Mouse (Mus musculus): ENCODE results near the gene Golm1.
"Not testable (repeated sequence)": the region's sequence is repeated elsewhere in the genome, so short reads cannot be mapped to it uniquely, and the experiment has no call there.

Golm1 gene

DNA sequence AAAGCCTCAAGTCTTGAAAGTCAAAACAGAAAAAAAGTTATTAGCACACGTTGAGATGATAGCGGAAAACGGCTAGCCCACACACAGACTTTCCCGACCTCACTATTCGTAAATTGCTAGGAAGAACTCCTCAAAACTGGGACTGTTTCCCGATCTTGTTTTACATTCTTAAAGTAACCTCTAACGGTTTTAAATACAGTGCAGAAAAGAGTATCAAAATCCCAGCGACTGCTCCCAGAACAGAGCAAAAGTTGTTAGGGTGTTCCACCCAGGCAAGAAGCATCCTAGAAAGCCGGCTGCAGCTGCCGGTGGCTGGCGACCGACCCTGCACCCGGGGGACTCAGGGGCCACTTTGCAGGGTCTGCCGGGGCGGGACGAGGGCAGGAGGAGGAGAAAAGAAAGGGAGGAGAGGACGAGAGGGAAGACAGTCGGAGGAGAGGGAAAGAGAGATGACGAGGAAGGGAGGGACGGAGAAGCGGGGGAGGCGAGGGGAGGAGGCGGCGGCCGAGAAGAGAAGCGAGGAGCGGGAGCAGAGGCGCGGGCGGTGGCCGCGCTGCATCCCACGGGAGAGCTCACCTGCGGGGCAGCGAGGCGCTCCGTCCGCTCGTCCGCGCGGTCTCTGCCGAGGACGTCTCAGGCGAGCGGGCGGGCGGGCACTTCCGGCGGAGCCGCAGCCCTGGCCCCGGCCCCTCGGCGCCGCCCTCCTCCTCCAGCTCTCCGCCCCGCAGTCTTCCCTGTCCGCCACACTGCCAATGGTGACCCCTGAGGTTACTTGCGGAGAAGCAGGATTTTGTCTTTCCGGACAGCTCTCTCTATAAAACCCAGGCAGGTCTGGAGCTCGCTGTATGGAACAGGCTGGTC, at the start of gene Golm1:
Gene Golm1 (minus strand): TSS at position 661 of the 861 bp plus-strand sequence.
- DNase-seq (ENCODE audit: low spot score): no peak

DNA sequence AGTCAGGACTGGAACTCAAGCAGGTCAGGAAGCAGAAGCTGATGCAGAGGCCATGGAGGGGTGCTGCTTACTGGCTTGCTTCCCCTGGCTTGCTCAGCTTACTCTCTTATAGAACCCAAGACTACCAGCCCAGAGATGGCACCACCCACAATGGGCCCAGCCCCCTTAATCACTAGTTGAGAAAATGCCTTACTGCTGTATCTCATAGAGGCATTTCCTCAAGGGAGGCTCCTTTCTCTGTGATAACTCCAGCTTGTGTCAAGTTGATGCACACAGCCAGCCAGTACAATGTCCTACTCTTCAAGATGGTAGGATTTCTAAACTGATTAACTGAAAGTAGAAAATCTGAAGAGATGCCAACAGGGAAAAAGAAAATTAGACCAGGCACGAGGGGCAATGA, 46.5 kb upstream of the Golm1 start:
- not testable (repeated sequence) for DNase-seq (ENCODE audit: low spot score)

DNA sequence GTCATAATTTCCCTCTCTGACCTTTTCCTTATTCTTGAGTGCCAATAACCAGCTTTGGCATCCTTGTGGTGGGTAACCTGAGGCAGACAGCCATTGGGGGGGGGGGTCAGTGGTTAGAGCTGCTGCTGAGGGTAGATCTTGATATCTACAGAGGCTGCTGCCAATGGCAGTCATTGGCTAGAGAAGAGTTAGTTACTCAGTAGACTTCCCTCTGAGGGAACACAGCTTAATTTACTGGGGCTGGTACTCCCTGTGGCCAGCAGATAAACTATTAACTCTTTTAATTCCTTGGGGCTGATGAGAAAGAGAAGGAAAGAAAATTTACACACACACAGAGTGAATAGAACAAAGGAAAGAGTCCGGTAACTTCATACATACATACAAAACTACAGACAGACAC, 43.9 kb upstream of the Golm1 start:
- no peak for DNase-seq (ENCODE audit: low spot score)

DNA sequence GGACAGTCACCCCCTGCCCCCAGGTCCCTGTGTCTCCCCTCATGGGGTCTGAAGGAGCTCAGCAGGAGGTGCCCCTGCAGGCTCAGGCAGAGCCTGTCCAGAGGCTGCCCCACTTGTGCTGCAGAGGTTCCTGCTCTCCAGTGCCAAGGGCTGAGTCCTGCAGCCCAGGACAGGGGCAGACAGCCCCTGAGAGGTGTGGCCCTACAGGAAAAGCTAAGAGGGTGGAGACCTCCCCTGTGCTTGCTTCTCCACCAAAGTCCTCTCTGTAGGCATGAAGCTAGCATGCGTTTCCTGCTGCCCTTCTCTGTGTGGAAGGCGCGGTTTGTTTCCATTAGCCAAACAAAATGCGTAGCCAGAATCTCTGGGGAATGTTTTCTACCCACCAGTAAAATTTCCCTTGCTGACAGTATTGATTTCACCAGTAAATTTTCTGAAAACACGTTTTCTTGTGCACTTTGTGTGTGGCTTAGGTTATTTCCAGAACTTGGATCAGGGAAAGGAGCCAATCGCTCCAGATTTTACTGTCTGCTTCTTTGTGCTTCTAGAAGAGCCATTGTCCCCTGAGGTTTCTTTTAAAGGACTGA, 43.3 kb upstream of the Golm1 start:
- not testable (repeated sequence) for DNase-seq (ENCODE audit: low spot score)

DNA sequence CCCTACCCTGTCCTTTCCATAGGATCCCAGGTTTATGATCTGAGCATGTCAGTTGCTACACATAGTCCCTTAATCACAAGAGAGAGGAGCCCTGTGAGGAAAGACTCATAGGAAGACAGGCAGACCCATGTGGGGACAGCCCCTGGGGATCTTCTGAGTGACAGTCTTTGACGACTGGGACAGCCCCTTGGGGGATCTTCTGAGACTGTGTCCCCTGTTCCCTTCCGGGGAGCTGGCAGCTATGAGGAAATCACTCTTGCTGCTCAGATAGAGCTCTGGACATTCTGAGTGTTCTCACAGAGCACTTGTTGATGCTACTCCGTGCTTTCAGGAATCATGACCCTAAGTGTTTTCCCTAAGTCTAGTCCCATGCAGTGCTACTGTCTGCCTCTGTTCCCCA, 38.1 kb upstream of the Golm1 start:
- no peak for DNase-seq (ENCODE audit: low spot score)

DNA sequence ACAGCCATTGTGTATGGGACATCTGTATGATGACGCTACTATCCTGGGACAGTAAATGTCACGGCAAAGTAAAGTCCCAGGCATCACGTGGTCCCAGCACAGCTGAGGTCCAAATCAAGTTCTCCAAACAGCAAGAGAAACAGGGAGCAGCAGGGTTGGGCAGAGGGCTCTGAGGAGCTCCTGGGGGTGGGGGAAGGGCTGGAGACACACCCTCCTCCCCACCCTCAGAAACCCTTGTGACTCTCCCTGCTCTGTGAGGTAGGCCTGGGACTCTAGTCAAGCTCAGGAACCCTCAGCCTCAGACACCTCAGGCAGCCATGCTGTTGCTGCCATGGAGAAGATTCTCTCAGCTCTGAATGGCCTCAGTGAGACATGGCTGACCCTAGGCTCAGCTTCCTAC, 36.4 kb upstream of the Golm1 start, which contains the start of gene Spata31d1b:
Gene Spata31d1b (plus strand): TSS at position 301 of the 400 bp plus-strand sequence.
- not testable (repeated sequence) for DNase-seq (ENCODE audit: low spot score)

DNA sequence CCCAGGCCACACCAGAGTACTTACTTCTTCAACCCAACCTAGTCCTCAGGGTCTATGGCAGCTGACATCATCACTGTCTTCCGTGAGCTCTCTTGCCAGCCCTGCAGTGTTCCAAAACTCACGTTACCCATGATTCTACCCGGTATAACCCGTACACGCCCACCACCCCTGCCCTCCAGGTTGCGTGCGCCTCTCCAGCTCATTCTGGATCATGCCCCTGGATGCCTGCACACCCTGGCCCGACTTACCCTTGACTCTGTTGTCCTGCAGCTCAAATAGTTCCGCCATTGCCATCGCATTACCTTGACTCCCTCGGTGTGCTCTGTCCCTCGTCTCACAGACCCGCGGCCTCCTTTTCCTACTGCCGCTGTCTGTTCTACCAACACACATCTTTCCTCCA, 34.6 kb upstream of the Golm1 start, which contains the start of gene Spata31d1a:
Gene Spata31d1a (minus strand): TSS at position 101 of the 400 bp plus-strand sequence.
- no peak for DNase-seq (ENCODE audit: low spot score)

DNA sequence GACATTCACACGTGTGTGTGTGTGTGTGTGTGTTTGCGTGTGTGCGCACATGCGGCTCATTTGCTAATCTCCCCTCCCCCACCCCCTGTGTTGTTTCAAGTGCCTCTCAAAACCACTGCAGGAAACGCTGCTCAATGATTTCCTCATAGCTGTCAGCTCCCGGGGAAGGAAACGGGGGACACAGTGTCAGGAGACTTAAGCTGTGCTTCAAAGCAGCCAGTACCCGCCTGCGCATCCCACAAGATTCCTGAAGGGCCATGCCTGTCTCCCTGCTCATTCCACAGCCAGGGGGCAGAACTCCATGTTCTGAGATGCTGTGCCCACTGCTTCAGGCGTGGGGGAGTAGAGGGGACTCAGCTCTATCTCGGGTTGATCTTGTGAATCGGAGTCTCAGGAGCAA, 29.0 kb upstream of the Golm1 start:
- DNase-seq (ENCODE audit: low spot score): no peak

DNA sequence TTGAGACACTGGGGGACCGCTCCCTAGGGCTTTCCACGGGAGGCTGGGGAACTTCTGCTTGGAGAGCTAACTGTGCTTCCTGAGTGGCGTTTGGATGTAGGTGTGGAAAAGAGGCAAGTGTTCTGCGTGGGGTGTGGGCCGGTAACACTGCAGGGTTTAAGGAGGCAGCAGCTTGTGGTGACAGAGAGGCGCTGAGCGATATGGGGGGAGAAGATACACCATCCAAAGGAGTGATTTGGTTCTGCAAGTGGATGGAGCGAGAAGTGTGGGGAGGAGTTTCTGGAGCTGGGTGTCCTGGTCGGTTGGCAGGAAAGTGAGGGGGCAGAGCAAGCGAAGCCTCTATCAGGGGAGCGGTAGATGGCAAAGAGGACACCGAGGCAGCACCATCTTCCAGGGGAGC, 27.9 kb upstream of the Golm1 start:
- no peak for DNase-seq (ENCODE audit: low spot score)

DNA sequence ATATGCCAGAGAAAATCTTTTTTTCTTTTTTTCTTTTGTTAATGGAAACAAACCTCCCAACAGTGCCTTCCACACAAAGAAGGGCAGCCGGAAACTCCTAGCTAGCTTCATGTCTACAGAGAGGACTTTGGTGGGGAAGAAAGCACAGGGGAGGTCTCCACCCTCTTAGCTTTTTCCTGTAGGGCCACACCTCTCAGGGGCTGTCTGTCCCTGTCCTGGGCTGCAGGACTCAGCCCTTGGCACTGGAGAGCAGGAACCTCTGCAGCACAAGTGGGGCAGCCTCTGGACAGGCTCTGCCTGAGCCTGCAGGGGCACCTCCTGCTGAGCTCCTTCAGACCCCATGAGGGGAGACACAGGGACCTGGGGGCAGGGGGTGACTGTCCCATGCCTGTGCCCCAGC, 24.5 kb upstream of the Golm1 start:
- DNase-seq (ENCODE audit: low spot score): not testable (repeated sequence)

DNA sequence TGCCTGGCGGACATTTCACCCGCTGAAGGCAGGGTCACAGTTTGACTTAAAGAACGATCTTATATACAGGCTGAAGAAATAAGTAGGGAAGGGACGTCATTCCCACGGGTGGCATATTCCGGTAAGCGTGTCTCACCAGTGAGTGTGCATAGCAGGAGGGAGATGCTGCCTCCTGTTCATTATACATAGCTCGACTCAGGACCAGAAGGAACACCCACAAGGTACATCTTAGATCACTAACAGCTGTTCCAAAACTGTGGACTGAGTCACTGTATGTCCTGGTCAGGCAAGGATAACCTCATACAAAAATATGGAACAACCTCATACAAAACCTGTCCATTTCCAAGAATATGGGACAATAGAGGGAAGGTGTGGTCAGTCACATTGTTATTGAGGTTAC, 23.5 kb upstream of the Golm1 start:
- no peak for DNase-seq (ENCODE audit: low spot score)

DNA sequence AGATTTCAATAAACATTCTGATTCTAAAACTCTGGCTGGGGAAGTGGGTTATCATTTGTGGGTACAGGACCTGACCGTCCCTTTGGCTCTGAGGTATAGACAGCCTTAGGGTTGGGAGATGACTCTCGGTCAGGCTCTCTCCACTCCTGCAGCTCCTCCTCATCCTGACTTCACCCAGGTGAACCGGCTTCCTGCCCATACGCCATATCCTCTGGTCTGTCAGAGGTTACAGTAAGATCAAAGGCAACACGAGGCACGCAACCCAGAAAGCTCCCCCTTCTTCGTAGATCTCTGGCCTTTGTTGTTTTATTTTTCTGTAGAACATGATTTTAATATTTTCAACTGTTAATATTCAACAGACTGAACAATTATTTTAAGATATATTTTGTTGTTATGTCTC, 20.2 kb upstream of the Golm1 start:
- DNase-seq (ENCODE audit: low spot score): no peak

DNA sequence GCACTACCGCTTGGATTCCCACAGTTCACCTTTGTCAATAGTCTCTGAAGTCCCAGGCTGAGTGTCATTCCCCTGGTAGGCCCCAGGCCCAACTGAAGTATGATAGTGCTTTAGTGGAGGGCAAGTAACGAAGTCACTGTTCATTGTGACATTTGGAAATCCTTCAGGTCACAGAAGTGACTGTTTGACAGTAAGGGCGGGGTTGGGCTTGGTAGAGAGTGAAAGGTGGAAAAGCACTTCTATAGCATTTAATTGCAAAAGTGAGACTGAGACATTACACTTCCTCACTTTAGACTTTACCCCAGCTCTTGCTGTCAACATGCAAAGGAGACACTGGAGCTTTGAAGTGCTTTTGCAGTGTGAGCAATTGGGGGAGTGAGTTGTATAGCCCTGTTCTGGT, 18.4 kb upstream of the Golm1 start, which contains the start of gene 4921517D22Rik:
Gene 4921517D22Rik (minus strand): TSS at position 101 of the 400 bp plus-strand sequence.
- DNase-seq (ENCODE audit: low spot score): no peak

DNA sequence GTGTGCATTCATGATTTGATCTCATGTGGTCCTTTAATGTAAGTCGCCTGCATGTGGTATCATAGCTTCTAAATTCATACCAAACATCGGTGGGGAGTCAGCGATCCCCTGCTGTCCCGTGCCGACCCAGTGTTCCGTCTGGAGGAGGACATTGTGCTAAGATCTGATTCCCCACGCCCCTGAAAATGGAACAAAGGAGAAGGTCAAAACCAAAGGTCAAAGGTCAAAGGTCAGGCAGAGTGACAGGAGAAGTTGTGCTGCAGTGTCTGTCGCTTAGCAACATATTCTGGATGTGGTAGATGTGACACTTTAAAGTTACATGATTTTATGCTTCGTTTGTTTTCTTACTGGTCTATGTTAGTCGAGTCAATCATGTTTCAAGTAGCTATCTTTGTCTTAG, 15.9 kb upstream of the Golm1 start:
- no peak for DNase-seq (ENCODE audit: low spot score)

DNA sequence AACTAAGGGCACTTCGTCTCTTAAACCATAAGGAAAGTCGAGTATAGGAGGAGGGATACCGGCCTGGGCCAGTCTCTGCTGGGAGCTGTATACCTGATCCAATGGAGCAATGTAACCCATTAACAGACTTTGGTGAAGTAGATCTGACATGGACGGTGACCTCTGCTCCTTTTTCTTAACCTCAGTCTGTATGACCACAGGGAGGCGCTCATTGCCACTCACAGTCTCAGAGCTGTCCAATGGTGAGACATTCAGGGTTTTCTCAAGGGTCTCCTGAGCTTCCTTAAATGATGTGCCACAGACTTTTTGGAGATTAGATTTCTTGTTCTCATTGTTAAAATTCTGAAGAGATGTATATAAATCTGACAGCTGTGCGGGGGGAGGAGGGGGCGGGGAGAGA, 15.0 kb upstream of the Golm1 start:
- no peak for DNase-seq (ENCODE audit: low spot score)

DNA sequence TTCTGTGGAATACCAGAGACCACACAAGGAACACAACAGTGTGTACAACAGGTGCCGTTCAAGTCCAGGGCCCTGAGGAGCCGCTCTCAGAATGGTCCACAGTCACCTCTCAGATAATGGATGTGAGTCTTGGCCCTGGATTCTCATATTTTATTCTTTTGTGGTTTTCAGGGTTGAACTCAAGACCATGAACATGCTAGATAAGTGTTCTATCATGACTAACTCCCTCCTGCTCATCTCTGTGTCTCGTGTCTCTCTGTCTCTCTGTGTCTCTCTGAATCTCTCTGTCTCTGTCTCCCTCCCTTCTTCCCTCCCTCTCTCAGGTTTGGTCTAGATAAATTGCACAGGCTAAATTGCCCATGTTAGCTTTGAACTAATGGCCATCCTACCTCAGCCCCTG, 14.2 kb upstream of the Golm1 start:
- DNase-seq (ENCODE audit: low spot score): no peak

DNA sequence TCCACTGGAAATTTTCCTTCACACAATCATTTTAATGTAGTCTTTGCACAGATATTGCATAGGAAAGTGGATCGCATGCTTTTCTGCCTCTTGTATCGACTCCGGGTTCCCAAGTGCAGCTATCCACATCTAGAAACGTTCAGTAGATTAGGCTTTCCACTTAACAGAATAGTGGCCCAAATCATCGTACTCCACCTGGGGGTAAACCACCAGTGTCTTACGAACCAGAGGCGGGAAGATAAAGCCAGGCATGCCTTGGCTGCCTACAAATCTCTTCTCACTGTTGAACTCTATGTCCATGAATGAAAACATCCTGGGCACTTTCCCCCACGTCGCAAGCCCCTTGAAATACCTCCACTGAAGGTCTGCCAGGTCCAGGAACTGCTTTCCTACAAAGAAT, 13.7 kb upstream of the Golm1 start:
- DNase-seq (ENCODE audit: low spot score): no peak

DNA sequence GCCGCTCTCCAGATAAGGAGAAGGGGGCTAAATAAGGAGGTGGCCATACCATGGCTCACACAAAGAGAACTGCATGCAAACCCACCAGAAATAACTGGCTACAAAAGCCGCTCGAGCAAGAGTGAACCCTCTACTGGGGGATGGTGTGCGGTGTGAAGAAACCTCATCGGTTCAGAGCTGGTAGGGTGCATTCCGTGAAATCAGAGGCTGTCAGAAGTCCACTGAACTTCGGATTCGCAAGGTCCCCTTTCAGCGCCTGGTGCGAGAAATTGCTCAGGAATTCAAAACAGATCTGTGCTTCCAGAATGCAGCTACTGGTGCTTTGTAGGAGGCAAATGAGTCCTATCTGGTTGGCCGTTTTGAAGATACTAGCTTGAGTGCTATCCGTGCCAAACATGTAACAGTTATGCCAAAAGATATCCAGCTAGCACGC, 12.7 kb upstream of the Golm1 start:
- DNase-seq (ENCODE audit: low spot score): no peak

DNA sequence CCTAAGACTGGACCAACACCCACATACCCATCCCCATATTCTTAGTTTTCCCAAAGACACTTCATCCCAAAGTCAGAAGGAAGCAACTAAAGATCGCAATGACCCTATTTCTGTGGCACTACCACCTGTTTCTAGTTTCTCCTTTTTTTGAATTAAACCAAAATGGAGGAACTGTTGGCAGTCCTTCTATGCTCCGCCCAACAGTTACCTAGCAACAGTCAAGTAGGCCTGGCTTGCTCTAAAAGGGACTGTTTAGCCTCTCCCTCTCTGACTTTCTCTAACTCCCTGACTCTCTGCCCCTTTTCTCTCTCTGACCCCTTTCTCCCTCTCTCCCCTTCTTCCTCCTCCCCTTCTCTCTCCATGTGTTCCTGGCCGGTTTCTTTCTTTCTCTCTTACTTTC, 9.6 kb upstream of the Golm1 start:
- DNase-seq (ENCODE audit: low spot score): no peak

DNA sequence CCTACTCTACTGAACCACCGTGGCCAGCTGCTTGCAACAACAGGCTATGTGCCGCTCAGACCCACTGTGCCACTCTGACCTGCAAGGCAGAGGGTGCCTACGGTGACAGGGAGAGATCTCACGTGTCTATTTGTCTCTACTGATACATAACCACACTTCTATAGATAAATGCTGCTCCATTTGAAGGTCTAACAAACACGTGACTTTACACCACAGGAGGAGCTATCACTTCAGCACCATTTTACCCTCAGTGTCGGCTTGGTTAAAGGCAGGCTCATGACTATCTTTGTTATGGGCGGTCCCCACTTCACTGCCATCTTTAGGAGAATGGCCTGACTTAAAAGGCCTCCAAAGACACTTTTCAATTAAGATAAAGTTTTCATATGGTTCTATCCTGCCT, 7.0 kb upstream of the Golm1 start:
- no peak for DNase-seq (ENCODE audit: low spot score)

DNA sequence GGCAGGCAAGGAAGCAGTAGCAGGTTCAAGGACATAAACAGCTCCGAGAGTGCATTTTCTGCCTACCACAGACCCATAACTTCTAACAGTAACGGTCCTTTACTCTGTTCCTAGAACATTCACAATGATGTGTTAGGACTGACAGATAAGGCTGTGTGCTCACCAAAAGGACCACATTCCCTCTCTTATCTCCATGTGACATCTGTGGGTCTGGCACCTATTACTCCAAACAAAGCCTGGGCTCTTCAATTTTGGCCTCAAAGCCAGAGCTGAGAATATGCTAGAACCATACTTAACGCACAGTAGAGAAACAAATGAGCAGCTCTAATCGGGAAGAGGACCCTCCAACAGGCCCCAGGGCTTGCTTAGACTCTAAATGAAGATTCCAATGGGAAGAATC, 4.3 kb upstream of the Golm1 start:
- DNase-seq (ENCODE audit: low spot score): no peak

DNA sequence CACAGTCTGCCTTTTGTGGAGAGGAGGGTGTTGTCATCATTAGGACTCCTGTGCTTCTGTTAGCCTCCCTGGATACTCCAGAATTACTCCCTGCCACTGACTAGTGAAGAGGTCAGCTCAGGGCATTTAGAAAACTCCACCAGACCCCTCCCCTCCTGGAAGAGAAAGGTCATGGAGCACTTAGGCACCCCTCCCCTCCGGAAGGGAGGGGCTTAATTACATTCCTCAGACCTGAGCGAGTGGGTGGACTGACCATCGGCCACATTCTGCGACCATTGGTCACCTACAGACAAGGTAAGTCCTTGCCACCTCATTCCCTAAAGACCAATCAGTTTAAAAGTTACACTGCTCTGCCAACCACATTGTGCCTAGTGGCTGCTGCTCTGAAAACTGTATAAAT, 3.7 kb upstream of the Golm1 start:
- no peak for DNase-seq (ENCODE audit: low spot score)
